9 mouse cellular contexts compared by ENCODE assay signal in the genomic region with DNA sequence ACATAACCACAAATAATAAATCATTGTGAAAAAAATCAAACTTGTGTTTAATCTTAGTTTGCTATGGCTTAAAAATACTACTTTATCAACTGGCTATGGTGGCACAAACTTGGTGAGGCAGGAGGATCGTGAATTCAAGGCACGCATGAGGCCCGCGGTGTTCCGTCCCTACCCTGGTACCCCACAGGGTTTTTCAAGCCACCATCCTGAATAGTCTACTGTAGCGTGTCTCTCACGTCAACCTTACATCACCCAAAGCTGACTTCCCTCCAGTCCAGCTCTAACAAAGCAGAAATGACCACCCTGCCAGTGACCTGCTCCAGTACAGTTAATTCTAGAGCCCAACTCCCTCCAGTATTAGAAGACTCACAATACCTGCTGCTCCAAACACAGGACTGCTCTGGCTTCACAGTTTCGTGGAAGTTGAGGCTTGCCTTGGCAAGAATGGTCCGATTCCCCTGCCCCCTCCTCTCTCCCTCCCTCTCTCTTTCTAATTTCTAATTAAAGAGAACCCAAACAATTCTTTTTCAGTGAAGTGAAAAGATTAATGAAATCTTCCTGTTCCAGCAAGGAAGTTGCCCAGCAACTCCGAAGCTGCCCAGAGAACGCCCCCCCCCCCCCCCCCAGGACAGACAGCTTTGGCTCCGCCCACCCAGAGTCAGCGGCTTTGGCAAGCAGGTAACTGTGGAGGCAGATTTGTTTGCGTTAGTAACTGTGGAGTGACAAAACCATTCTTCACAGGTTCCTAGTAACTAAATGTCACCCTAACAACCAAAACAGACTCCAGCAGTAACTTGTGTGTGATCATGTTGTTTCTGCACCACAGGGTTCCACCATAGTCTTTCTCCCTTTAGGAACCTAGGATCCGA. TPM values are rescaled to one million over a fixed set of nuclear protein-coding genes. Genes with fewer than 3 reads are reported as not detected.
DNase-seq lines count a peak whose midpoint lies in the region; TF ChIP-seq lines count a peak whose summit lies in the region.
"Had no signal": no experiment of that assay in that cellular context is flagged by ENCODE, and none has a peak within 500 bp of the region (broad histone marks: within the 10 kb centered on the region; RNA-seq: fewer than 3 reads in every experiment).

Gene Ccdc162 (minus strand): TSS at position 606 of the 869 bp plus-strand sequence.

- WGBS in thymus, adult 2 months, result 84% methylated on average over 15 of the region's 15 CpGs
- WGBS in lung, adult 2 months, result 46% methylated on average over 15 of the region's 15 CpGs

- H3K27ac ChIP-seq in gastrocnemius, adult 2 months, result peak within 1 kb of the TSS; percentile 10; the same call in 1 of the 2 replicates
- peak within 1 kb of the TSS; percentile 35; the same call in 1 of the 2 replicates for H3K27ac ChIP-seq in thymus, adult 2 months (ENCODE audit: control insufficient read depth, insufficient read depth, low read length)

- no peak for DNase-seq in gastrocnemius, adult 2 months
- no peak for DNase-seq in gastrocnemius, adult 8-10 months (ENCODE audit: low spot score in 2 of 2)
- no peak for DNase-seq in thymus, adult 2 months
- DNase-seq in thymus, adult 18-20 months, result no peak
- DNase-seq in lung, adult 2 months, result no peak
- peak; percentile 23 for DNase-seq in telencephalon, adult 2 months (ENCODE audit: low read depth, low spot score)
- DNase-seq in urinary bladder, postnatal 4 days (ENCODE audit: low spot score in 2 of 2), result no peak
- no peak for DNase-seq in spleen, postnatal 4 days (ENCODE audit: low spot score in 2 of 2)
- DNase-seq: B cell, adult 2 months had no signal

- TF ChIP-seq CTCF in gastrocnemius, adult 2 months (IDR thresholded peaks at IDR 0.05), result no peak
- no peak for TF ChIP-seq CTCF in thymus, adult 2 months (IDR thresholded peaks at IDR 0.05; ENCODE audit: borderline replicate concordance, control insufficient read depth, extremely low read depth, insufficient read depth, low read length, poor library complexity)
- TF ChIP-seq CTCF in lung, adult 2 months (IDR thresholded peaks at IDR 0.05; ENCODE audit: insufficient read depth, low read length), result no peak

- TF ChIP-seq POLR2A in thymus, adult 2 months (IDR thresholded peaks at IDR 0.05; ENCODE audit: control insufficient read depth, extremely low read depth, insufficient read depth, low read length, poor library complexity), result no peak
- TF ChIP-seq POLR2A in lung, adult 2 months (IDR thresholded peaks at IDR 0.05; ENCODE audit: borderline replicate concordance, extremely low read depth, low read depth, low read length), result no peak

- H3K4me1 ChIP-seq in thymus, adult 2 months (replicated peaks; ENCODE audit: control insufficient read depth, insufficient read depth, low read length), result no peaks in the 10 kb centered on the region
- H3K4me1 ChIP-seq in lung, adult 2 months (ENCODE audit: control insufficient read depth, insufficient read depth, low read length), result peaks cover 6% of the 10 kb centered on the region; the same call in 1 of the 2 replicates

- intact Hi-C loops in gastrocnemius, adult 2 months (cut with DNase I), result no loop called here

- H3K27me3 ChIP-seq in thymus, adult 2 months (ENCODE audit: control insufficient read depth, insufficient read depth, low read length), result no peaks in the 10 kb centered on the region

- H3K4me3 ChIP-seq in gastrocnemius, adult 2 months, result peak within 1 kb of the TSS; percentile 52
- H3K4me3 ChIP-seq in thymus, adult 2 months (ENCODE audit: control insufficient read depth, insufficient read depth, low read length), result no peak within 1 kb of the TSS
- H3K4me3 ChIP-seq in lung, adult 2 months (replicated peaks; ENCODE audit: extremely low read depth, low read depth, low read length), result peak within 1 kb of the TSS; percentile 48

- H3K36me3 ChIP-seq in thymus, adult 2 months (ENCODE audit: control insufficient read depth, insufficient read depth, low read length), result peaks cover 9% of the 10 kb centered on the region

RNA-seq across cellular contexts. Expression of gene Ccdc162, which starts in this region (rescaled TPM):
- total RNA-seq in gastrocnemius, adult 2 months (2021), result 1 to 10 TPM in 1 of 2 experiments, under 1 TPM in 1; 0.89 to 1.3 TPM
- total RNA-seq in gastrocnemius, adult 8-10 months (2022), result under 1 TPM; 0.63 to 0.92 (median 0.80) TPM
- polyA plus RNA-seq in thymus, adult 2 months (2012; rRNA removed), result 2.9 and 5.1 TPM in 2 replicates
- polyA plus RNA-seq in lung, adult 2 months (2012; rRNA removed), result 6.2 and 8.5 TPM in 2 replicates
